Mouse (Mus musculus) brain, embryonic 14.5 days (tissue): ENCODE data around the gene Srgn.

Experiments used
- CTCF ChIP-seq: fragments of 200-500 bp; IDR thresholded peaks from 2 replicates; pipeline ENCODE4 v1.5.1; 2012; ENCODE audit warnings: inconsistent platforms, mild to moderate bottlenecking, moderate library complexity, borderline replicate concordance; ENCODE audit not compliant: insufficient read depth, insufficient read length; ENCODE audit errors: extremely low read depth
- POLR2A ChIP-seq: fragments of 200-500 bp; IDR thresholded peaks from 2 replicates; pipeline ENCODE4 v1.6.1; 2012; ENCODE audit warnings: mild to moderate bottlenecking, inconsistent platforms, borderline replicate concordance; ENCODE audit not compliant: poor library complexity, insufficient read depth, insufficient read length, severe bottlenecking; ENCODE audit errors: extremely low read depth

DNA sequence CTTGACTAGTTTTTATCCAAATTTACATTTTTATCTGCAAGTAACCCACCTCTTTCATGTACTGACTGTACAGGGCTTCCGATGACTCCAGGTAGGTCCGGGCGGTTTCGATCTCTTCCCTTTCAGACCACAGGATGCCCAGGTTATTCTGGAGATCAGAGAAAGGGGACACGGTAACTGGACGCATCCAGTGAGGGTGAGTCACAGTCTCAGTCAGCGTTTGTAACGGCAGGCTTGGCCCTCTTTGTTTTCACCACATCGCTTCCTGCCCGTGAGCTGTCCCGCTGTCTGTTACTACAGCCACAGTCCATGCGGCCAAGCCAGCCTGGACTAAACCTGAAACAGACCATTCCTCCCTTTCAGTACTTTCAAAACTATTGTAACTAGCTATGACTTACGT lies 47.8 kb upstream of the Srgn start:
- TF ChIP-seq POLR2A (no peak), CTCF (no peak)
